Mouse (Mus musculus) C2C12 (cell line): ENCODE measurements around the gene Agap1.

ENCODE experiments used
- CEBPB ChIP-seq: IDR thresholded peaks from one replicate; pipeline ENCODE4 v1.6.1; 2011; ENCODE audit warnings: low read depth, mild to moderate bottlenecking, control low read depth, moderate library complexity
- CTCF ChIP-seq: IDR thresholded peaks from one replicate; pipeline ENCODE4 v1.5.1; 2011; ENCODE audit not compliant: control insufficient read depth, insufficient read depth, insufficient read length
- FOSL1 ChIP-seq: IDR thresholded peaks from one replicate; pipeline ENCODE4 v1.8.0; 2011; ENCODE audit warnings: mild to moderate bottlenecking, low read length; ENCODE audit not compliant: poor library complexity, insufficient read depth, severe bottlenecking
- MAX ChIP-seq: IDR thresholded peaks from one replicate; pipeline ENCODE4 v1.6.1; 2011; ENCODE audit warnings: mild to moderate bottlenecking, control low read depth
- MYOD1 ChIP-seq: IDR thresholded peaks from one replicate; pipeline ENCODE4 v1.6.1; 2011; ENCODE audit warnings: low read depth; ENCODE audit not compliant: control insufficient read depth, insufficient read length
- USF1 ChIP-seq: IDR thresholded peaks from one replicate; pipeline ENCODE4 v1.6.1; 2011; ENCODE audit warnings: low read depth, mild to moderate bottlenecking, control low read depth, moderate library complexity

GRCm38 (mm10) chr1:89940961-89941524, 486.4 kb downstream of the Agap1 start:
- TF ChIP-seq FOSL1 (no peak), CTCF (no peak), USF1 (no peak), MAX (no peak), MYOD1 (no peak), CEBPB (no peak)
